Mouse (Mus musculus): ENCODE measurements around the gene Clic4.
A peak's percentile ranks its signal among the peaks of the same experiment; 100 is the strongest.

Gene Clic4

DNA sequence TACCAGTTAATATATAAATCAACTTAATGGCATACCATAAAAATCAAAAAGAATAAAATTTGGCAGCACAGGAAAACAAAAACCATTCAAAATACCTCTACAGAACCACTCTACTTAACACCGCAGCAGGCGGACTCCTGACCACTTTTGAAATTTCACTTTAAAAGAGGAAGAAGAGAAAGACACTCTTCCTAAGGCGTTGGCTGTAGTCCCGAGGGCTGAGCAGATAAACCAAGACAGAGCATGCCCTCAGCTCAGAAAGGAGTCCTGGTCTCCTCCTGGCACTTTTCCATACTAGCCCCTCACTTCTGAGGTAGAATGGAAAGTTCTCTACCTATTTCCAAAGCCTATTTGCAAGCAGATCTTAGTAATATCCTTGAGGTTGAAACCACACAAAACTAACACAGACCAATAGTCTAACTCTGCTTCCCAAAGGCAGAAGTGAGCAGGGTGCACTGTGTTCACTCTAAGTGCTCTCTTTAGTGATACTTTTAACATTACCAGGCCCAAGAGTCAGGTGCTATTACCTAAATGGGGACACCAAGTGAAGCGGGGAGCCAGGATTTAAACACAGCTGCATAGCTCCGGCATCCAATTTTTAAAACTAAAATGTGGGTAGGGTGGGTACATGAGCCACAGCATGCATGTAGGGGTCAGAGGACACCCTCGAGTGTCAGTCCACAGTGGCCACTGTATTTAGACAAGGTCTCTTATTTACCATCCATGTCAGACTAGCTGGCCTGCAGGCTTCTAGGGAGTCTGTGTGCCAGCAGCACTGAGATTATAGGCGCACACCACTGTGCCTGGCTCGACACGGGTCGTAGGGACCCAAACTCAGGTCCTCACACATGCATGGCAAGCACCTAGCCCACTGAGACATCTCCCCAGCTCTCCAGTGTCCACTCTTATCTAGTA, 15.8 kb downstream of the Clic4 start:
- DNase-seq = no peak

GRCm38 (mm10) chr4:135254770-135255169, 17.8 kb downstream of the Clic4 start:
- DNase-seq = peak; percentile 74

DNA sequence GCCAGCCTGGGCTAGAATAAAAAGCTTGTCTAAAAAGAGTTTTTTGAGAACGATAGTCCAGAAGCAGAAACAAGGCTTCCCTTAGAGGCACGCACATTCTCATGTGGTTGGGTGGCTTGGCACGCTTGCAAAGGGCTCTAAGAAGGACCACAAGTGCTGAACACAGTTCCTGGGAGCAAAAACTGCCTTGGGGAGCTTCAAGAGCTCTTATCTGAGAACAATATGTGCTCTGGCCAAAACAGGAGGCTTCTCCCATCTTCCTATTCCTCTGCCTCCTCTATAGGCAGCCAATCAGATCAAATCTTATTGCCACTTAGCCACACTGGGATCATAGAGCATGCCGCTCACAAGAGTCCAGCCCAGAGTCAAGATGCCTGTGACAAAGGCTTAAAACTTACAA, 18.3 kb downstream of the Clic4 start:
- DNase-seq = peak; percentile 88

- peak; percentile 43 for DNase-seq
Measured at GRCm38 (mm10) chr4:135253239-135254039, 19.2 kb downstream of the Clic4 start.

GRCm38 (mm10) chr4:135251801-135252200, 20.8 kb downstream of the Clic4 start:
- no peak for DNase-seq

GRCm38 (mm10) chr4:135248250-135249018, 24.2 kb downstream of the Clic4 start:
- DNase-seq = no peak

DNA sequence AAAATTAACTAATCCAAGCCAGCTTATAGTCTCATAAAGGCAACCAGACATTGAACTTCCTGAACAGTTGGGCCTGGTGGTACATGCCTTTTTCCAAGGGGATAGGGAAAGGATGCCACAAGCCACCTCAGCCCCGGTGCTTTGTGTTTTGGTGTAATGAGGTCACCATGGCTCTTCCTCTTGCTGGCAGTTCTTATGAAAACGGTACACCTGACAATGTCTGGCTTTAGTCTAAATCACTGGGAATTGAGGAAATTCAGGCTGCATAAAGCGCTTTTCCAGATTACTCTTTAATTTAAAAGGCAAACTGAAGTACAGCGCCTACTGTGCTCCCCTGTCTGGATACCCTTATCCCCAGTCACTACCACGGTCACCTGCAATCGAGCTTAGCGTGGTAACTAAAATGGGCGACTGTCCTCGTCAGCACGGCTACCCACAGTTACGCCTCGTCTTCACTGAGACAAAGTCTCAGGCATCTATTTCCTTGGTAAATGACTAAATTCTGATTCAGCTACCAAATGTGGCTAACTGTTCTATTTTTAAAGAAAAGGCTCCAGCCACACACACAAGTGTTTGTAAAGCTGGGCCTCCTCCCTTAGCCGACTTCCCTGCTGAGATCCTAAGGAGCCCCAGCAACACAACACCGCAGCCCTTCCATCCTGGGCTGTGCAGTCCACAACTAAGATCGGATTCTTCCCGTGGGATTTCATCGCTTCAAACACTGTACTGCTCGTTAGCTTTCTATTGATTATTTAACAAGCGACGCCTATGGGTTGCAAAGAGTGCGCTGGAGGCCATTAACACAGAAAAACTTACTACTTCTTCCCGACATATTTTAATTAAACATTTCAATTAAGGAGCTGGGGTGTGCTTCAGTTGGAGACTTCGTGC, 25.5 kb downstream of the Clic4 start:
- DNase-seq = no peak

GRCm38 (mm10) chr4:135246444-135246843, 26.2 kb downstream of the Clic4 start:
- no peak for DNase-seq

DNA sequence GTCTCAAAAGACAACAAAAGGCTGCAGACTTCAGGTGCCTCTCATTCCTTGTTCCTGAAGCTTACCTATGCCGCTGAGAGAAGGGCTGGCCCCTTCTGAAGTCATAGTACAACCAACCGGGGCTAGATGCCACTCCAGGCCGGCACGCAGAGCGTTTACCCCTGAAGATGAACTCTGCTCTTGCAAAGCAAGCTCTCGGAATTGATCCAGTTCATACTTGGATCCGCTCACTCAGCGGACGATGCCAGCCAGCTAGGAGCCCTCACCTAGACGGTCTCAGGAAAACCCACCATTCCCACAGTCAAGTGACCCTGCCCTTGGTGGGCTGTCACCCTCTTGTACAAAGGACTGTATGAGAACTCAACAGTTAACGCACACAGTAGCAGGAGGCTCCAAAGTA, 26.8 kb downstream of the Clic4 start:
- DNase-seq = no peak

- DNase-seq = peak; percentile 65
Measured at GRCm38 (mm10) chr4:135244335-135244734, 28.3 kb downstream of the Clic4 start.

- DNase-seq = peak; percentile 70
Measured at GRCm38 (mm10) chr4:135242913-135243541, 29.6 kb downstream of the Clic4 start.

GRCm38 (mm10) chr4:135242383-135242782, 30.2 kb downstream of the Clic4 start:
- DNase-seq = no peak

DNA sequence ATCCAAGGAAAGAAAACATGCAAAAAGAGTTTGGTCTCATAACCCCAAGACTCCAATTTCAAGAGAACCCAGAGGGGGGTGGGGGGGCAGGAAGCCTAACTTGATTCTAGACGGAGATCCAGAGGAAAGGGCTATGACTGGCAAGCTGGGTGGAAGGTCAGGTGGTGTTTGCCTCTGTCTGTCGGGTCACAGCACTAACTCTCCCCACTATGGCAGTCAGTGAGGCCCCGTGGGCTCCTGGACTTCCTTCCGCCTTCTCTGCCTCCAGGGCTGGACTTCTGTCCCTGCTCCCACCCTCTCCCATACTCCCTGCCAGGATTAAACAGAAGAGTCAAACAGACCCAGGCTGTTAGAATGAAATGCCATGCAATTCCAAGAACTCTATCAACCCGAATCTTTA, 30.9 kb downstream of the Clic4 start:
- peak; percentile 37 for DNase-seq

- no peak for DNase-seq
Measured at GRCm38 (mm10) chr4:135241106-135241505, 31.5 kb downstream of the Clic4 start.

- DNase-seq = no peak
Measured at GRCm38 (mm10) chr4:135240329-135240728, 32.3 kb downstream of the Clic4 start.

DNA sequence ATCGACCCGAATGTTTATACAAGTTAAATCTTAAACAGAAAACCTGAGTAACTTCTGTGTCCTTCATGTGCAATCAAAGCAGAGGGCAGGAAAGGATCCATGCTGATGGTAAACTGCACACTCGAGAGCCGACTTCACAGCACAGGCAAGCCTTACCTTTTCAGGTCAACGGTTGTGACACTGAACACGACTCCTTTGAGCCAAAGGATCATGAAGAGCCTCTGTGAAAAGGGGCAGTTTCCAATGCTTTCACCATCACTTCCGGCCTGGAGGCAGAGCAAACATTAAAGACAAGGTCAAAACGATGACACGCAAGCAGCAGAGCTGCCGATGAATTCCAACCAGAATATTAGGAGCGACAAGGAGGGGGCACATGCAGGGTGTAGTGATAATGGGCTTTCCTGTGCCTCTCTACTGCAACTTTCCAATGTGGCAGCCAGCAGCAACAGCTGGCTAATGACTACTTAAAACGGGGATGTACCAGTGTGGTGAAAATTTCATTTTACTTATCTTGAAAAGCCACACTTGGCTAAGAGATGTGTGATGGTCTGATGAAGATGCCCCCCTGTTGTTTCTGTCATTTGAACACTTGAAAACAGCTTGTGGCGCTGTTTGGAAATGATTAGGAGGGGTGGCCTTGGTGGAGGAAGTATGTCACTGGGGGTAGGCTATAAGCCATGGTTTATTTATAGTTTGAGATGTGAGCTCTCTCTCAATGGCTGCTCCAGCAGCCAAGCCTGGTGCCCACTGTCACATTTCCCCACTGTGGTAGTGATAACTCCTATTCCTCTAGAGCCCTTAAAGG, 33.7 kb downstream of the Clic4 start:
- DNase-seq = no peak

- DNase-seq = no peak
Measured at GRCm38 (mm10) chr4:135236658-135237057, 36.0 kb downstream of the Clic4 start.

DNA sequence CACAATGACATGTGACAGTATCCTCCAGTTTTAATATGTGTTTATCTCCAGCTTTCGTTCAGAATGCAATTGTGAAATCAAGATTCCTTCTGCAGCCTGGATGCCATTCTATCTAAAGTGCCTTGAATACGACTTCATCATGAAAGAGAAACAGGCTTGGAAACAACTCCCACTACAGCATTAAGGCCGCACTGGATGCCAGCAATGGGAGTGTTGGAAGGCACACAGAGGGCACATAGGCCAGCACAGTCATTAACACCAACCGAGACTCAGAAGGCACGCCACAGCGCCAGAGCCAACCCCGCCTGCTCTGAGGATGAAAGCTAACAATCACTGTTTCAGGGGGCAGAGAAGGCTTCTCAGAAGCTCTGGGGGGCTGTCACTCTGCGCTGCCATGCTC, 37.1 kb downstream of the Clic4 start:
- peak; percentile 50 for DNase-seq

- no peak for DNase-seq
Measured at GRCm38 (mm10) chr4:135232563-135232962, 40.1 kb downstream of the Clic4 start.

- no peak for DNase-seq
Measured at GRCm38 (mm10) chr4:135231543-135231942, 41.1 kb downstream of the Clic4 start.

- no peak for DNase-seq
Measured at GRCm38 (mm10) chr4:135231136-135231535, 41.5 kb downstream of the Clic4 start.

All from lung, postnatal 36 days (tissue).